Mouse (Mus musculus) kidney, postnatal 25 days (tissue): ENCODE measurements around the gene Haus2.

Experiments used
- DNase-seq, 2 experiments: peaks; one replicate each; pipeline ENCODE4 v3.0.0; 2021; ENCODE audit warnings: mixed read lengths in 2 of 2

Gene Haus2

GRCm38 (mm10) chr2:120619538-120619937, 10.4 kb downstream of the Haus2 start:
- no peak for DNase-seq

- DNase-seq: no peak
These were observed 13.7 kb downstream of the Haus2 start for GRCm38 (mm10) chr2:120622920-120623319.

- no peak for DNase-seq
These were observed 19.1 kb downstream of the Haus2 start for GRCm38 (mm10) chr2:120628076-120628865.

DNA sequence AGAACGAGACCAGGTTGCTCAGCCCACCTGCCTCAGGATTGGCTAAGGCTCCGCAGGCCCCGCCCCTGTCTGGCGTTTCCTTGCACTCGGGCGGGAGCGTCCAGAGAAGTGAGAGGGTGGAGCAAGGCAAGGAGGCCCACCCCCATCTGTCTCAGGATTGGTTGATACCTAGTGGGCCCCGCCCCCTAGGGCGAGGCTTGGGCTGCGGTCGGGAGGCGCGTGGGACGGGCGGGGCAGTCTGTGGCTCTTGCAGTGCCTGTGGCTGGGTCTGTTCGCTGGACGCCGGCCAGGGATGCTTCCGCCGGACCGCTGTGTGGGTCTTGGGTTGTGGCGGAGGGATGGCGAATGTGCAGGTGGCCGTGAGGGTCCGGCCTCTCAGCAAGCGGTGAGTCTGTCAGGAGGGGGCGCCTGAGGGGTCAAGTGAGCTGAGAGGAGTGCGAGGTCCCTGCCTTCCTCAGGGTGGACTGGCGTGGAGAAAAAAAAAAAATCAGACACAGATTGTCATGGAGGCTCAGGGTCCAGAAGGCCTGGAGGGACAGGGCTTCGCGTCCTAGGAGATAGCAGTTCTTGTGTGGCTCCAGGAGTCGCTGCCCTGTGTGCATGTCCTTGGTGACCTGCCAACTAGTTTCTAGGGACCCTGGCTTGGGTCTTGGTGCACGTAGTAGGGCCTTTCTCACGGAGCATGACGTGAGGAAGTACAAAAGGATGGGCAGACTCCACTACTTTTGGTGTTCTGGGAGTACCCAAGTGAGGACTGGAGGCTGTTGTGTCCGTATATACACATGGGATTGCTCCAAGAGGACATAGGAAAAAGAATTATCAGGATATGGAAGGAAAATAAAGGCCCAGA, 19.9 kb downstream of the Haus2 start, which contains the start of gene Stard9:
Gene Stard9 (plus strand): TSS at position 236 of the 850 bp plus-strand sequence.
- peak; percentile 99 for DNase-seq

DNA sequence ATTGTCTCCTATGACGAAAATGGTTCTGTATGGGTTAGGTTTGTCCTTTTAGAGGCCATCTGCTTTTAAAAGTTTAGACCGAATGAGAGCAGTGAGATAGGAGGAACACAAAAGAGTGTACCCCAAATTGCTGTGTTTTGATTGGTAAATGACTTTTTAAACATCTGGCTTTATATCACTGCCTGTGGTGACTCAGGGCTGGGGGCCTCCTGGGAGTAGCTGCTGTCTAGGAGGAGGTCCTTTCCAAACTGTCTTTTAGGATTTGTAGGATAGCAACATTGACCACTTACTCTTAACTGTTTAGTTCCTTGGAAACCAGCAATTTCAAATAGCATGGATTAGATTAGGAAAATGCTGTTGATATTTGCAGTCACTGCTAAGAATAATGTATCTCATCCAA, 21.1 kb downstream of the Haus2 start:
- DNase-seq: no peak

DNA sequence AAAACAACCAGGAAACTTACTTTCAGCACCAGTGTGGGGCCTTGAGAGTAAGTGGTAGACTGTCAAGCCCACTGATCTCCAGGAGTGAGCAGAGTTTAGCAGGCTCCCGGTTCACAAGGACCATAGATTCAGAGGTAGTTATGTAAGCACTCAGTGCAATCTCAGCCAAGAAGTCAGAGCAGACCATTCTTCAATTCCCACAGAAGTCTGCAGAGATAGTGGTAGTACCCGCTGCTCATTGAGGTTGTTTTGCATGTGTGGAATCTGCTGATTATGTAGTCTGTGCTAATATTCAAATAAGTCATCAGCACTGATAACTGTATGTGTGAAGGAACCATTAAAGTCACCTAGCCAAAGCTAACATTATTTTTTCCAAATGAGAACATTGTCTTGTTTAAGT, 21.5 kb downstream of the Haus2 start:
- no peak for DNase-seq

GRCm38 (mm10) chr2:120631521-120631920, 22.3 kb downstream of the Haus2 start:
- no peak for DNase-seq

GRCm38 (mm10) chr2:120631957-120632356, 22.8 kb downstream of the Haus2 start:
- DNase-seq: peak; percentile 56 to 62

GRCm38 (mm10) chr2:120640835-120641234, 31.7 kb downstream of the Haus2 start:
- DNase-seq: no peak

GRCm38 (mm10) chr2:120643836-120644235, 34.7 kb downstream of the Haus2 start:
- peak; percentile 24 to 47 for DNase-seq

DNA sequence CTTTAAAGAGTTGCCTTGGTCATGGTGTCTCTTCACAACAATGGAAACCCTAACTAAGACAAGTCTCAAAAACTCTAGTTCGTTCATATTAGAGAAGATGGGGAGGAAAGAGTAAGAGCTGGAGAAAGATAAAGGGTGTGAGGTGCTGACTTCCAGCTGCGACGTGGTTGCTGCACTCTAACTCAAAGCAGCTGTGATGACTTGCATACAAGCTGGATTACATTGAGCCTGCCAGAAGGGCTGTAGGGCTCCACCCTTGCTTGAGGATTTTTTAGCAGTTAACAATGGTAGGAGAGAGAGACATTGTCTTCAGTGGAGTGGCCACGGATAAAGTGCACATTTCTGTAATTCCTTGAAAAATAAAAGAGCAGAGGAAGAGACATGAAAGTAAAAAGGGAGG, 37.6 kb downstream of the Haus2 start:
- no peak for DNase-seq

- peak in 1 of 2 experiments; percentile 5 for DNase-seq
These were observed 43.2 kb downstream of the Haus2 start for GRCm38 (mm10) chr2:120652256-120652924.

DNA sequence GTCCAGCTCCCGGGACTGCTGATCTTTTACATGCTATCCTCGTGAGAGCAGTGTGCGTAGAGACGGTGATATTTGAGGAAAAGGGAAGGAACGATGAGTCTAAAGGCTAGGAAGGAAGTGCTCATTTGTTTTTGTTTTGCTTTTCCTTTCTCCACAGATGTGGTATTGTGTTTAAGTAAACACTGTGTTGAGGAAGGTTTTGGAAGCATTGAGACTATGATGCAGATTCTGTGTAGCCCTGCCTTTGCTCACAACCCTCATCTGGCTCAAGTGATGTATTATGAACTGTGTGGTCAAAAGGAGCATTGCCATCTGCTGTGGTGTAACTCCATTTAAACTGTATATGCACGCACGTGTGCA, 43.7 kb downstream of the Haus2 start:
- DNase-seq: no peak

DNA sequence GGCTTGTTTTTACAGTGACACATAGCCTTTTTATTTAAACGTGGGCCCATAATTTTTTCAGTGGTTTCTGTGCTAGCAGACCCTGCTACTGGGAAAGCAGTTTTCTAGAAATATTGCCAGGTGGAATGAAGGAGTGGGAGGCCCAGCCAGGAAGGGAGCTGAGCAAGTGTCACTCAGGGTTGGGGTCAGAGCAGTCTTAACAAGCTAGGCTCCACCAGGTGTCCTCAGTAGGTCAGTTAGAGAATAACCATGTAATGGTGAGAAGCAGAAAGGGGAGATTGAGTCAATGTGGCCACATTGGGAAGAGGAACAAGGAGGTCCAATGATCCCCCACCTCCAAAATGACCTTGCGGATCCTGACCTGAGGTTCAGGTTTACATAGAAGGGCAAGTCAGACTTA, 45.5 kb downstream of the Haus2 start:
- no peak for DNase-seq

DNA sequence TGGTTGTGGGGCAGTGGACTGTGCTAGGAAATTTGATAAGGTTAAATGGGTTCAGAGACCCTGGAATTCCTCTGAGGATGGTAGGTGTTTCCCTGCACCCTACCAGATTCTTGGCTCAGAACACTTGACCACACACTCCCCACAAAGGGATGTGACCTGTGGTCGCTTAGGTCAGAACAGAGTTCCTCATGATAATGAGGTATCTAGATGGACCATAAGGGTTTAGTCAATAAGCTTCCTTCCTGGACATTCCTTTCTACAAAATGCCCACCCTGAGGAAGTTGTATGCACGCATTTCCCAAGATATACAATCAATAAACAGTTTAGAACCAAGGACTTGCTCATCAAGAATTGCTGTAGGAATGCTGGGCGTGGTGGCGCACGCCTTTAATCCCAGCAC, 46.7 kb downstream of the Haus2 start:
- no peak for DNase-seq

DNA sequence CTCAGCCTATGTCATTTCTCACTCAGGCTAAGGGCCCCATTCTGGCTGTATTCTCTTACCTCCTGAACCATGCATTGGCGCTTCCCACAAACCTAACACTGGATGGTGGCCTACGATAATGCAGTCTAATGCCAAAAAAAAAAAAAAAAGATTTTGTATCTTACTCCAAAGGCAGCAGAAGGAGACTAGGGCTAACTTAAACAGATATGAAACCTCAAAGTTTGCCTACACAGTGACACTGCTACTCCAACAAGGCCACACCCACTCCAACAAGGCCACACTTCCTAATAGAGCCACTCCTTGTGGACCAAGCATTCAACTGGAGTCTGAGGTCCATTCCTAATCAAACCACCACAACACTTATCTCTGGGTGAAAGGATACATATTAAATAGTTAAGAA, 47.5 kb downstream of the Haus2 start:
- DNase-seq: no peak

DNA sequence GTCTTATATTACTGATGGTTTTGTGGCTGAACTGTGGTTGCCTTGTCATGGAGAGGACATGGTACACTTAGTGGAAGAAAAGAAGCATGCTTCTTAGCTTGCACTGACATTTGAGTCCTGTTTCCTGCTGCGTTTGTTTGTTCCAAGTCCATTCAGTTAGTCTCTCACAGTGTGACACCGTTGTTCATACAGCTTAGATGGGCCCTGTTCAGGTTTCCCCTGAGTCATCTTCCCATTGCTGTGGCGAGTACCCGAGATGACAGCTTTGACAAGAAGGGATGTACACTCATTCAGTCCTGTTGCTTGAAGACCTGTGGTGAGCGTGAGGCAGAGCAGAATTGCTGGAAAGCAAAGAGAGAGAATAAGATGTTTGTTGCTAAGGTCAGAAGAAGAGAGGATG, 49.3 kb downstream of the Haus2 start:
- no peak for DNase-seq

DNA sequence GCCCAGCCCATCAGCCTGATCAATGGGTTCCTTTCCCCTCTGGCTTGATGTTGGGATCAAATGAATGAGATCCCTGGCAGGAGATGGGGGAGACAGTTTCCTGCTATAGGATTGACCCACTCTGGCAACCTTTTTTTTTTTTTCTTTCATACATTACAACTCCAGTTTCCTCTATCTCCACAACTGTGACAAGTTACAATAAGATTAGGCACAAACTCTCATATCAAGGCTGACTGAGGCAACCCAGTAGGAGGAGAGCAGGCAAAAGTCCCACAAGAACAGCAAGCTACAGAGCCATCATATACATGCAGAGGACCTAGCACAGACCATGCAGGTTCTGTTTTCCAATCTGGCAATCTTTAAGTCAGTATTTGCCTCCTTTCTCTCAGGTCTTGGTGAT, 50.1 kb downstream of the Haus2 start:
- no peak for DNase-seq

- peak in 1 of 2 experiments; percentile 5 for DNase-seq
These were observed 51.4 kb downstream of the Haus2 start for GRCm38 (mm10) chr2:120660486-120661078.

- DNase-seq: no peak
These were observed 53.6 kb downstream of the Haus2 start for GRCm38 (mm10) chr2:120662766-120663165.

- no peak for DNase-seq
These were observed 54.4 kb downstream of the Haus2 start for GRCm38 (mm10) chr2:120663491-120664154.

DNA sequence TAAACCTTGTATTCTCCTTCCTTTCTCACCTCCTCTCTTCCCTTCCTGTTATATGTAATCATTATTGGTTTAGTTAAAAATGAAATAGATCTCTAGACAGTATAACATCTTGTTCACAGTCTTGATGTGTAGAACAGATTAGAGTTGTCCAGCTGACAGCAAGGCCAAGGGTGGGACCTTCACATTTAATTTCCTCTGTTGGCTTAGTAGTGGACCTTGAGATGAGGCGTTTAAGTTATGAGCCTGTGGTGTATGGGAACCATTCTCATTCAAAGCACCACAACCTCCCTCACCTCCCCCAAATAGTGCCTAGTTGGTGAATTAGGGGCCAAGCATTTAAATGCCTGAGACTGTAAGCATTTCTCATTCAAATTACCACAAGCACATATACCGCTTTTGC, 58.3 kb downstream of the Haus2 start:
- no peak for DNase-seq
